8 mouse cellular contexts compared by ENCODE assay signal in genomic region chr3:36552406-36553047, GRCm38 (mm10). TPM values are rescaled to one million over a fixed set of nuclear protein-coding genes. Genes with fewer than 3 reads are reported as not detected.
A peak's percentile ranks its signal among the peaks of the same experiment; 100 is the strongest.
DNase-seq lines count a peak whose midpoint lies in the region; ATAC-seq and TF ChIP-seq lines count a peak whose summit lies in the region.

Exosc9 (plus strand) TSS chr3:36552606.

- H3K79me2 ChIP-seq in MEL (ENCODE audit: control insufficient read depth, insufficient read depth, low read length, poor library complexity) = peaks cover 6% of the 10 kb centered on the region

- H3K27me3 ChIP-seq in MEL (ENCODE audit: control insufficient read depth in 1 of 2, insufficient read depth in 2 of 2, low read length in 2 of 2) = no peaks in the 10 kb centered on the region
- no peaks in the 10 kb centered on the region for H3K27me3 ChIP-seq in cerebellum, adult 2 months (ENCODE audit: control insufficient read depth, insufficient read depth, low read length)
- H3K27me3 ChIP-seq in lung, postnatal 0 days (replicated peaks; ENCODE audit: insufficient read depth, low read length) = no peaks in the 10 kb centered on the region

- H3K4me1 ChIP-seq in MEL (ENCODE audit: control insufficient read depth in 1 of 2, insufficient read depth in 2 of 2, low read length in 2 of 2) = peaks cover 0 to 4% of the 10 kb centered on the region in 2 experiments; a peak in 1 of 4 replicates
- H3K4me1 ChIP-seq in cerebellum, adult 2 months (ENCODE audit: control insufficient read depth, insufficient read depth, low read length) = no peaks in the 10 kb centered on the region; the same call in 1 of the 2 replicates
- 0 out of 2 replicates have a peak, but pooled peaks cover 6% of the 10 kb centered on the region for H3K4me1 ChIP-seq in lung, postnatal 0 days (ENCODE audit: insufficient read depth, low read depth, low read length)

- H3K4me3 ChIP-seq in MEL (ENCODE audit: control insufficient read depth in 1 of 2, insufficient read depth in 1 of 2, low read depth in 2 of 2, low read length in 2 of 2) = peak within 1 kb of the TSS; percentile 87 to 97
- peak within 1 kb of the TSS; percentile 91 for H3K4me3 ChIP-seq in cerebellum, adult 2 months (replicated peaks; ENCODE audit: insufficient read depth, low read depth, low read length)
- H3K4me3 ChIP-seq in lung, postnatal 0 days (ENCODE audit: low read depth, low read length) = peak within 1 kb of the TSS; percentile 86

- TF ChIP-seq EP300 in MEL (IDR thresholded peaks at IDR 0.05; ENCODE audit: low read depth in 1 of 2, low read length in 2 of 2) = no peak
- no peak for TF ChIP-seq EP300 in lung, postnatal 0 days (IDR thresholded peaks at IDR 0.05)

- peak within 1 kb of the TSS; percentile 86 for H3K9ac ChIP-seq in MEL (ENCODE audit: control insufficient read depth, low read depth, low read length, poor library complexity, severe bottlenecking)
- H3K9ac ChIP-seq in lung, postnatal 0 days (replicated peaks; ENCODE audit: low read depth) = peak within 1 kb of the TSS; percentile 62

- DNase-seq in MEL (ENCODE audit: low read depth, low spot score) = peak; percentile 89
- peak; percentile 94 to 97 for DNase-seq in cerebellum, adult 2 months
- DNase-seq in forelimb bud, embryonic 11.5 days (ENCODE audit: low read depth, low spot score) = peak; percentile 83
- DNase-seq in layer of hippocampus, adult 9-11 months = peak; percentile 92
- peak; percentile 90 for DNase-seq in lung, postnatal 0 days (ENCODE audit: low spot score)
- peak; percentile 97 for DNase-seq in ovary, postnatal 14 days (ENCODE audit: low spot score)
- peak; percentile 96 for DNase-seq in thymus, postnatal 14 days

- H3K27ac ChIP-seq in MEL (ENCODE audit: control insufficient read depth, low read depth, low read length) = no peak within 1 kb of the TSS
- H3K27ac ChIP-seq in cerebellum, adult 2 months (ENCODE audit: insufficient read depth, low read length) = peak within 1 kb of the TSS; percentile 69
- H3K27ac ChIP-seq in lung, postnatal 0 days (ENCODE audit: low read length) = peak within 1 kb of the TSS; percentile 47

- WGBS in cerebellum, adult 2 months = under 1% methylated on average over 39 of the region's 39 CpGs
- under 1% methylated on average over 39 of the region's 39 CpGs for WGBS in lung, postnatal 0 days

- no peak for TF ChIP-seq CTCF in MEL (IDR thresholded peaks at IDR 0.05 in 2 of 3, conservative IDR thresholded peaks at IDR 0.05 in 1 of 3; ENCODE audit: control insufficient read depth in 1 of 3, insufficient read depth in 1 of 3, low read depth in 2 of 3, low read length in 3 of 3, poor library complexity in 1 of 3, severe bottlenecking in 1 of 3)
- no peak for TF ChIP-seq CTCF in cerebellum, adult 2 months (IDR thresholded peaks at IDR 0.05; ENCODE audit: borderline replicate concordance, insufficient read depth, low read depth, low read length)
- no peak for TF ChIP-seq CTCF in lung, postnatal 0 days (IDR thresholded peaks at IDR 0.05)

- H3K36me3 ChIP-seq in MEL (ENCODE audit: control insufficient read depth in 1 of 2, insufficient read depth in 2 of 2, low read length in 2 of 2) = peaks cover 0 to 5% of the 10 kb centered on the region in 2 experiments; a peak in 2 of 4 replicates
- peaks cover 10% of the 10 kb centered on the region; the same call in 1 of the 2 replicates for H3K36me3 ChIP-seq in lung, postnatal 0 days (ENCODE audit: insufficient read depth, low read length)

- no peaks in the 10 kb centered on the region for H3K9me3 ChIP-seq in MEL (replicated peaks; ENCODE audit: insufficient read depth, low read length)
- H3K9me3 ChIP-seq in lung, postnatal 0 days (ENCODE audit: low read length) = no peaks in the 10 kb centered on the region

- peak; percentile 95 to 97 for ATAC-seq in hematopoietic stem cell, adult 5-6 weeks (replicated peaks in 1 of 2; ENCODE audit: insufficient read depth in 1 of 2, low FRiP score in 2 of 2, low TSS enrichment in 1 of 2, low read depth in 1 of 2, poor library complexity in 2 of 2, severe bottlenecking in 2 of 2)
- peak; percentile 94 for ATAC-seq in lung, postnatal 0 days

- peak; percentile 55 to 75; a peak in 3 of 4 replicates for TF ChIP-seq POLR2A in MEL (IDR thresholded peaks at IDR 0.05; ENCODE audit: control insufficient read depth in 1 of 2, insufficient read depth in 1 of 2, low read depth in 1 of 2, low read length in 2 of 2, poor library complexity in 1 of 2)
- peak; percentile 79 for TF ChIP-seq POLR2A in cerebellum, adult 2 months (IDR thresholded peaks at IDR 0.05; ENCODE audit: borderline replicate concordance, insufficient read depth, low read length)

- TF ChIP-seq RAD21 in MEL (IDR thresholded peaks at IDR 0.05; ENCODE audit: low read depth, low read length) = no peak

- peak within 1 kb of the TSS; percentile 80 for H3K4me2 ChIP-seq in lung, postnatal 0 days (replicated peaks; ENCODE audit: low read depth, low read length)

TF ChIP-seq in MEL, 35 proteins besides CTCF, POLR2A, EP300 and RAD21:
- peak; percentile 70 for TF ChIP-seq ELF1 (IDR thresholded peaks at IDR 0.05; ENCODE audit: low read depth, low read length)
- TF ChIP-seq HCFC1 (IDR thresholded peaks at IDR 0.05; ENCODE audit: low read depth, low read length) = peak; percentile 79
- no peak for TF ChIP-seq USF2 (IDR thresholded peaks at IDR 0.05; ENCODE audit: borderline replicate concordance in 1 of 2, insufficient read depth in 1 of 2, low read depth in 1 of 2, low read length in 2 of 2)
- TF ChIP-seq MXI1 (IDR thresholded peaks at IDR 0.05; ENCODE audit: low read depth, low read length) = peak; percentile 90
- TF ChIP-seq ETS1 (IDR thresholded peaks at IDR 0.05; ENCODE audit: low read depth, low read length) = no peak
- peak; percentile 38; the same call in 1 of the 2 replicates for TF ChIP-seq NRF1 (IDR thresholded peaks at IDR 0.05; ENCODE audit: insufficient read depth, low read depth, low read length, poor library complexity, severe bottlenecking)
- TF ChIP-seq TBP (IDR thresholded peaks at IDR 0.05; ENCODE audit: low read depth, low read length) = no peak
- TF ChIP-seq ZMIZ1 (IDR thresholded peaks at IDR 0.05; ENCODE audit: low read depth, low read length) = no peak
- TF ChIP-seq CHD2 (IDR thresholded peaks at IDR 0.05; ENCODE audit: low read length) = no peak
- TF ChIP-seq USF1 (IDR thresholded peaks at IDR 0.05; ENCODE audit: low read depth, low read length) = no peak
- TF ChIP-seq ZNF384 (IDR thresholded peaks at IDR 0.05; ENCODE audit: low read depth, low read length) = no peak
- no peak for TF ChIP-seq MAFK (IDR thresholded peaks at IDR 0.05; ENCODE audit: borderline replicate concordance, low read depth, low read length)
- no peak for TF ChIP-seq RCOR1 (IDR thresholded peaks at IDR 0.05; ENCODE audit: low read depth, low read length)
- no peak for TF ChIP-seq POLR2AphosphoS5 (IDR thresholded peaks at IDR 0.05; ENCODE audit: borderline replicate concordance, low read depth, low read length)
- TF ChIP-seq KAT2A (conservative IDR thresholded peaks at IDR 0.05; ENCODE audit: low read depth, low read length) = no peak
- TF ChIP-seq JUND (IDR thresholded peaks at IDR 0.05; ENCODE audit: low read depth, low read length) = no peak
- TF ChIP-seq MAX (IDR thresholded peaks at IDR 0.05; ENCODE audit: low read length) = 0 out of 2 replicates have a peak, but pooled peaks have one; percentile 37
- TF ChIP-seq MYC (IDR thresholded peaks at IDR 0.05; ENCODE audit: low read depth, low read length) = 0 out of 2 replicates have a peak, but pooled peaks have one; percentile 18
- TF ChIP-seq TCF12 (IDR thresholded peaks at IDR 0.05; ENCODE audit: low read depth, low read length) = no peak
- TF ChIP-seq MAZ (IDR thresholded peaks at IDR 0.05; ENCODE audit: low read depth, low read length) = no peak
- no peak for TF ChIP-seq E2F4 (IDR thresholded peaks at IDR 0.05; ENCODE audit: borderline replicate concordance, low read depth, low read length)
- TF ChIP-seq SIN3A (IDR thresholded peaks at IDR 0.05; ENCODE audit: low read length) = peak; percentile 88
- peak; percentile 73 for TF ChIP-seq NELFE (IDR thresholded peaks at IDR 0.05; ENCODE audit: low read depth, low read length)
- peak; percentile 56; the same call in 1 of the 2 replicates for TF ChIP-seq POLR2AphosphoS2 (IDR thresholded peaks at IDR 0.05; ENCODE audit: low read length)

RNA-seq across cellular contexts. Expression of gene Exosc9, which starts in this region (rescaled TPM):
- 40.6 and 46.0 TPM in 2 replicates for total RNA-seq in MEL (2012; rRNA removed)
- 10 to 100 TPM in 1 of 2 experiments, not detected in 1; 49.4 TPM for polyA plus RNA-seq in MEL (2012; ENCODE audit: insufficient read depth in 1 of 2, insufficient read length in 2 of 2, low read depth in 1 of 2, low replicate concordance in 2 of 2, missing spikeins in 1 of 2)
- polyA plus RNA-seq in cerebellum, adult 2 months (2012; rRNA removed) = 30.7 and 30.8 TPM in 2 replicates
- total RNA-seq in hematopoietic stem cell, adult 5-6 weeks (2017) = 86.9 and 91.5 TPM in 2 replicates
- polyA plus RNA-seq in lung, postnatal 0 days (2015; fragmentation: Nextera tagmentation; extraction: Ambion mirVana) = 31.0 and 32.7 TPM in 2 replicates
